Comparison of ENCODE assay signal across 8 mouse cellular contexts in the genomic region with DNA sequence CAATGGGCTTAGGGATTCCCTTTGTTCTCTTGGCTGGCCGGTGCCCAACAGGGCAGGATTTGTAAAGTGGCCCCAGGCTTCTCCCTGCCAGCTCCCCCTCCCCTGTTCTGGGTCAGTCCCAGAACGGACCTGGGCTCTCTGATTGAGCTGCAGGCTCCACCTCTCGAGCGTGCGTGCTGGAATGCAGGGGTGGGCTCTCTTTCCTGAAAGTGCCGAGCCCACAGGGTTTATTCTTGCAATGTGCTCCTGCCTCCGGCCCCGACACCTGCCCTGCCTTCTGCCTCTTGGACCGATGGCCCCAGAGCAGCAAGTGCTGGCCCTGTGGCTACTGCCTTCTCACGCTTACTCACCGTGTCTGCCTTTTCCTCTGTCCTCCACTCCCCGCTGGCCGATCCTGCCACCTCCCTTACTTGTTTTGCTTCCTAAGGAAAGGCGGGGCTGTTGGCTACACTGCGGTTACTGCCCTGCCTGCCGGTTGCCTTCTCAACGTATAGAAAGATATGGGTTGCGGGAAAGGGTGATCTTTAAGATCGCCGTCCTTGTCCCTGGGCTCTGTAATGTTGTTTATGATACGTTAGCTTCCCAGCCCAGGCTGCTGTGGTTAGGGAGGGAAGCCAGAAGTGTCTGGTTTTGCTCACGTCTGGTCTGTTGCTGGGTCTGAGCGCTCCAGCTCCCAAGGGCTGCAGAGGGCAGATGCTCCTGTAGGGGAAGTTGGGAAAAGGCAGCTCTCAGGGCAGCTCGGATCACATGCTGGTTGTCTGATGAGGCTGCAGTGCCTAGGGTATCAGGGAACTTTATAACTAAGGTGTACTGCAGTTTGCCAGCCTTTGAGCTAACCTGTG.
A peak's percentile ranks its signal among the peaks of the same experiment; 100 is the strongest.
DNase-seq lines count a peak whose midpoint lies in the region; ATAC-seq and TF ChIP-seq lines count a peak whose summit lies in the region.

No protein-coding gene starts in this region.

- peak overlapping the region; percentile 74 for H3K4me2 ChIP-seq in forebrain, embryonic 11.5 days (ENCODE audit: low read depth, low read length, severe bottlenecking)
- peak overlapping the region; percentile 57 for H3K4me2 ChIP-seq in hindbrain, embryonic 15.5 days
- peak overlapping the region; percentile 77 for H3K4me2 ChIP-seq in lung, embryonic 14.5 days
- peak overlapping the region; percentile 60 for H3K4me2 ChIP-seq in neural tube, embryonic 15.5 days

- no peaks in the 10 kb centered on the region for H3K36me3 ChIP-seq in forebrain, embryonic 11.5 days (ENCODE audit: control insufficient read depth, insufficient read depth, low read length)
- H3K36me3 ChIP-seq in hindbrain, embryonic 15.5 days: peaks cover 22% of the 10 kb centered on the region
- no peaks in the 10 kb centered on the region for H3K36me3 ChIP-seq in lung, embryonic 14.5 days (ENCODE audit: insufficient read depth)
- H3K36me3 ChIP-seq in neural tube, embryonic 15.5 days: peaks cover 28% of the 10 kb centered on the region

- 0 out of 2 replicates have a peak, but pooled peaks cover 5% of the 10 kb centered on the region for H3K4me1 ChIP-seq in forebrain, embryonic 11.5 days (replicated peaks; ENCODE audit: control insufficient read depth, insufficient read depth, low read length)
- H3K4me1 ChIP-seq in hindbrain, embryonic 15.5 days (replicated peaks): peaks cover 19% of the 10 kb centered on the region
- no peaks in the 10 kb centered on the region for H3K4me1 ChIP-seq in lung, embryonic 14.5 days (ENCODE audit: insufficient read depth)
- H3K4me1 ChIP-seq in neural tube, embryonic 15.5 days: peaks cover 15% of the 10 kb centered on the region

- peak overlapping the region; percentile 39 for H3K4me3 ChIP-seq in left cerebral cortex, adult 2 months
- peak overlapping the region; percentile 37 for H3K4me3 ChIP-seq in forebrain, embryonic 11.5 days (ENCODE audit: low read depth, low read length)
- peak overlapping the region; percentile 26 for H3K4me3 ChIP-seq in hindbrain, embryonic 15.5 days
- peak overlapping the region; percentile 37 for H3K4me3 ChIP-seq in lung, embryonic 14.5 days (ENCODE audit: low read depth, low read length)
- peak overlapping the region; percentile 31 for H3K4me3 ChIP-seq in neural tube, embryonic 15.5 days (replicated peaks)

- WGBS in forebrain, embryonic 11.5 days: under 1% methylated on average over 24 of the region's 24 CpGs
- 4% methylated on average over 24 of the region's 24 CpGs for WGBS in hindbrain, embryonic 15.5 days
- WGBS in lung, embryonic 14.5 days: 1% methylated on average over 24 of the region's 24 CpGs
- 2% methylated on average over 24 of the region's 24 CpGs for WGBS in neural tube, embryonic 15.5 days

- H3K9ac ChIP-seq in forebrain, embryonic 11.5 days (ENCODE audit: low read length): peak overlapping the region; percentile 47
- no peak overlapping the region for H3K9ac ChIP-seq in hindbrain, embryonic 15.5 days
- H3K9ac ChIP-seq in lung, embryonic 14.5 days: peak overlapping the region; percentile 52
- H3K9ac ChIP-seq in neural tube, embryonic 15.5 days (replicated peaks): no peak overlapping the region; the same call in 1 of the 2 replicates

- no peak for DNase-seq in left cerebral cortex, adult 2 months (ENCODE audit: extremely low spot score in 1 of 2, low spot score in 2 of 2)
- DNase-seq in left cerebral cortex, postnatal 36 days (ENCODE audit: low spot score in 2 of 2): no peak
- peak; percentile 20 for DNase-seq in c-Kit-positive CD71-positive TER-119-negative erythroid progenitor cells, embryonic 14.5 days (ENCODE audit: low read depth)
- DNase-seq in forebrain, embryonic 11.5 days (ENCODE audit: low spot score): peak; percentile 73
- DNase-seq in lung, embryonic 14.5 days: peak; percentile 48
- no peak for DNase-seq in thymus, postnatal 4 days

- ATAC-seq in forebrain, embryonic 11.5 days (replicated peaks; ENCODE audit: low FRiP score): peak; percentile 82
- peak; percentile 52; the same call in 1 of the 2 replicates for ATAC-seq in hindbrain, embryonic 15.5 days (ENCODE audit: low FRiP score, low read depth)
- ATAC-seq in lung, embryonic 14.5 days (ENCODE audit: insufficient read depth): peak; percentile 47; the same call in 1 of the 2 replicates
- ATAC-seq in neural tube, embryonic 15.5 days (ENCODE audit: low FRiP score): peak; percentile 45

- no peaks in the 10 kb centered on the region for H3K27me3 ChIP-seq in forebrain, embryonic 11.5 days (ENCODE audit: control insufficient read depth, insufficient read depth, low read length)
- H3K27me3 ChIP-seq in hindbrain, embryonic 15.5 days: no peaks in the 10 kb centered on the region
- no peaks in the 10 kb centered on the region for H3K27me3 ChIP-seq in lung, embryonic 14.5 days (ENCODE audit: insufficient read depth, low read length)
- no peaks in the 10 kb centered on the region for H3K27me3 ChIP-seq in neural tube, embryonic 15.5 days (replicated peaks)

- intact Hi-C loops in left cerebral cortex, adult 2 months (cut with DNase I): loop anchor here (5.0 to 10.0 kb wide), 2 partner anchors 193 to 806 kb away; a partner anchor contains a TSS
- intact Hi-C loops in left cerebral cortex, postnatal 36 days (cut with DNase I): loop anchor here (5.0 kb wide), 1 partner anchor 143 kb away; no protein-coding TSS in a partner anchor

- TF ChIP-seq CTCF in left cerebral cortex, adult 2 months (IDR thresholded peaks at IDR 0.05): no peak
- peak; percentile 17; the same call in 1 of the 2 replicates for TF ChIP-seq CTCF in lung, embryonic 14.5 days (IDR thresholded peaks at IDR 0.05; ENCODE audit: low read depth)

- no peaks in the 10 kb centered on the region for H3K9me3 ChIP-seq in forebrain, embryonic 11.5 days (ENCODE audit: control insufficient read depth, low read length)
- H3K9me3 ChIP-seq in hindbrain, embryonic 15.5 days: no peaks in the 10 kb centered on the region
- H3K9me3 ChIP-seq in lung, embryonic 14.5 days (ENCODE audit: low read depth, low read length): no peaks in the 10 kb centered on the region
- H3K9me3 ChIP-seq in neural tube, embryonic 15.5 days (replicated peaks): no peaks in the 10 kb centered on the region

- H3K27ac ChIP-seq in left cerebral cortex, adult 2 months: peak overlapping the region; percentile 61
- H3K27ac ChIP-seq in forebrain, embryonic 11.5 days (ENCODE audit: low read depth, low read length): no peak overlapping the region
- peak overlapping the region; percentile 52 for H3K27ac ChIP-seq in hindbrain, embryonic 15.5 days (replicated peaks)
- no peak overlapping the region for H3K27ac ChIP-seq in lung, embryonic 14.5 days (ENCODE audit: low read depth)
- H3K27ac ChIP-seq in neural tube, embryonic 15.5 days (replicated peaks): peak overlapping the region; percentile 73

Comparison
In these comparisons a context has a peak if more than half of its experiments do, and no peak if none do; other contexts are left out.
1. DNase-seq: peak in c-Kit-positive CD71-positive TER-119-negative erythroid progenitor cells, embryonic 14.5 days (single experiment), forebrain, embryonic 11.5 days (single experiment) and lung, embryonic 14.5 days (single experiment); none in left cerebral cortex, adult 2 months (0 of 2), left cerebral cortex, postnatal 36 days (0 of 2) and thymus, postnatal 4 days (single experiment).
2. H3K27ac ChIP-seq: peak in left cerebral cortex, adult 2 months (single experiment), hindbrain, embryonic 15.5 days (single experiment) and neural tube, embryonic 15.5 days (single experiment); none in forebrain, embryonic 11.5 days (single experiment) and lung, embryonic 14.5 days (single experiment).
3. H3K9ac ChIP-seq: peak in forebrain, embryonic 11.5 days (single experiment) and lung, embryonic 14.5 days (single experiment); none in hindbrain, embryonic 15.5 days (single experiment) and neural tube, embryonic 15.5 days (single experiment).
4. Peak in every context shown above with its lines, with median percentiles within 50 percentile points of each other: H3K4me3 ChIP-seq, ATAC-seq and H3K4me2 ChIP-seq.